Mouse (Mus musculus): ENCODE results near the gene Necap2. TPM values are rescaled to one million over a fixed set of nuclear protein-coding genes. Genes with fewer than 3 reads are reported as not detected.

Necap2 gene
- total RNA-seq (2023), result 100 to 1,000 TPM in 1 of 2 experiments, 10 to 100 TPM in 1; 98.3 to 108 TPM

DNA sequence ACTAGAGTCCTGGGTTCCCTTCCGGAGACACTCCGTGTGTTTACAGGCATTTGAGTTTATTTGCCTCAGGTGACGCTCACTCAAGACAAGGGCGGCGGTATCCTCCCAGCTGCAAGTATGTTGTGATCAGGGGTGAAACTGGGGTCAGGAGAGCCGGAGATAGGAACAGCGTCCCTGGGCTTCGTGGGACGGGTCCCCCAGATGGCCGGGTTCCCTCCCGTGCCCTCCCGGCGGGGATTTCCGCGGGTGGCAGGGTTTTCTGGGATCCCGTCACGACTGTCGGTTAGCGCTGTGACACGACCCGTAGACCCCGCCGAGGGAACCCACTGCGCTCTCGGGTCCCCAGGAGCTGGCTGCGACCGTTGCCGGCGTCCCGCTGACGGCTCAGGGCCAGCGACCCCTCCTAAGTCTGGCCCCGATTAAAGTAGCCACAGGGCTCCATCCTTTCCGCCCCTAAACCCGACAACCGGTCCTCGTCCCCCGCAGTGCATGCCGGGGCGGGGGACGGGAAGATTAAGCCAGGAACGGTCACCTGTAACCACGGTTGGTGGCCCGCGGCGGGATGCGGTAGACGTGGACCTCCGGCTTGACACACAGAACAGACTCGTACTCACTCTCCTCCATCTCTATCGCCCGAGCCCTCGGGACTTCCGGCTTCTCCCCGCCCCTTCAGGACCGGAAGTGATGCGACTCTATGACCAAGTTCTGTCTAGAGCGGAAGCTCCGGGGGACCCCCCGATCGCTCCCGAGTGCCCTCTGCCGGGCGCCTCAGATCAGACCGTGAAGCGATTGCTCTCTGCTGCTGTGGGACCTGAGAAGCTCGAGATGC lies at the start of gene Necap2:
Gene Necap2, minus strand, starts transcription at position 677 of the 829 bp plus-strand sequence.

DNA sequence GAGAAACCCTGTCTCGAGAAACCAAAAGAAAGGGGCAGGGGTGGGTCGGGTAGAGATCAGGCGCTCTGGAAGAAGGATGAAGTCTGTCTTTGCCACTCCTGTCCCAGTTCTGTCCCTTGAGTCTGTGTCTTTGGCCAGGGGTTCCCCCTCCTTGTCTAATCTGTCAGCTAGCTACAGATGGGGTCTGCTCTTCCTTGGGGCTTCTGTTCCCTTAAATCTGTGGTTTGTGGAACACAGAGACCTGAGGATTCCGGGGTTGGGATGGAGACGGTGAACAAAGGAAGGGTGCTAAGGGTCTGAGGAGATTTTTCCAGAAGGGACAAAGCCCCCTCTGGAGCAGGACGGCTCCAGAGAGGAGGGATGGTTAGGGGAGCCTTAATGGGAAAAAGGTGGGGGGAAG lies 9.9 kb upstream of the Necap2 start, which contains the start of gene Spata21:
Gene Spata21, plus strand, starts transcription at position 301 of the 400 bp plus-strand sequence.

DNA sequence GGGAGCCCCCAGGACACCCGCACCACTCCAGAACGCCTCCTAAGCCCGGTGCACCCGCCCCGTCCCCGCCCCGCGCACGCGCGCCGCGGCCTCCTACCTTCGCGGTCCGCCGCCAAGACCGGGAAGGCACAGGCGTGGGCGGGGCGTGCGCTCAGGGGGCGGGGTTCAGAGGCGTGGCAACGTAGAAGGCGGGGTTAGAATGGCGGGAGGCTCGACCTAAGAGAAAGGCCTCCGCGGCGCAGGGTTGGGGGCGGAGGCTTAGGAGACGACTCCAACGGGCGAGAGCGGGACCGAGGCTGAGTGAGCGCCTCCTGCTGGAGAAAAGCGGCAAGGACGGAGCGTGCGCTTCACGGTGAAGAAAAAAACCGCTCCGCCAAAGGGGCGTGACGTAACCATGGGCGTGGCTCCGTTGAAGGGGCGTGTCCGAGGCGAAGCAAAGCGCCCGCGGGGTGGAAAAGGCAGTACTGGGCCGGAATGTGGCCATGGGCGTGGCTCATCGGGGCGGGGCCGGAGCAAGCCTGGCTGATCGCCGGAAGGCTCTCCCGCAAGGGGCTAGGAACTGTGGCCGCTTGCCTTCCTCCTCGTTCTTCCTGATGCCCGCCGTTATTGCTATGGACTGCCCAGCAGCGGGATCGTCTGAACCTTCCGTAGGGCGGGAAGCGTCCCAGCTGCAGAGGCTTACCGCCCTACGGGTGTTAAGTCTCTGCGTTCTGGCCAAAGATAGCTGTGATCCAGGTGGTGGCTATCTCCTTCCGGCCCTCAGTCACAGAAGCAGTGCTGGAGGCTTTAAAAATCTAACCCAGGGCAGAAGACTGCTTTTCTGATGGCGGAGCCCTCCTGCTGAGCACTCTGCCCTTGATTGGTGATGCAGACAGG lies 17.5 kb downstream of the Necap2 start, which contains the start of gene Crocc:
Gene Crocc, minus strand, starts transcription at position 125 of the 876 bp plus-strand sequence.

Other genes starting within 250 kb of the Necap2 start
- gene Padi1, start 232.6 kb downstream of the Necap2 start, total RNA-seq (2023), result not detected
- gene Padi2, start 172.0 kb downstream of the Necap2 start, total RNA-seq (2023), result 10 to 100 TPM; 12.2 to 12.3 TPM
- 10 to 100 TPM; 87.0 to 88.5 TPM for gene Sdhb, start 117.2 kb downstream of the Necap2 start, total RNA-seq (2023)
- gene Atp13a2, start 91.5 kb downstream of the Necap2 start, total RNA-seq (2023), result 100 to 1,000 TPM in 1 of 2 experiments, 10 to 100 TPM in 1; 95.4 to 116 TPM
- under 1 TPM in 1 of 2 experiments, not detected in 1; 0.90 TPM for gene Mfap2, start 67.9 kb downstream of the Necap2 start, total RNA-seq (2023)
- gene Crocc, start 17.8 kb downstream of the Necap2 start, total RNA-seq (2023), result 10 to 100 TPM; 15.5 to 17.7 TPM
- not detected for gene Spata21, start 10.0 kb upstream of the Necap2 start, total RNA-seq (2023)
- 100 to 1,000 TPM; 148 to 156 TPM for gene Szrd1, start 61.4 kb upstream of the Necap2 start, total RNA-seq (2023)
- 10 to 100 TPM; 23.3 to 27.7 TPM for gene Fbxo42, start 69.6 kb upstream of the Necap2 start, total RNA-seq (2023)
- 1 to 10 TPM; 1.8 TPM for gene Rsg1, start 135.6 kb upstream of the Necap2 start, total RNA-seq (2023)
- not detected for gene Arhgef19, start 161.1 kb upstream of the Necap2 start, total RNA-seq (2023)
- gene Epha2, start 222.9 kb upstream of the Necap2 start, total RNA-seq (2023), result 1 to 10 TPM; 4.4 to 6.8 TPM